Mouse (Mus musculus) lung, embryonic 14.5 days (tissue): ENCODE measurements around the gene C5ar1. TPM values are rescaled to one million over a fixed set of nuclear protein-coding genes. Genes with fewer than 3 reads are reported as not detected.
"Not testable (repeated sequence)": the region's sequence is repeated elsewhere in the genome, so short reads cannot be mapped to it uniquely, and the experiment has no call there.

Experiments
- ATAC-seq: fragments of 200-750 bp; cut with Nextera tagmentation; 2 replicates; pipeline ENCODE4 v1.8.0; 2017; ENCODE audit warnings: mild to moderate bottlenecking, moderate TSS enrichment, moderate library complexity; ENCODE audit not compliant: insufficient read depth
- DNase-seq: peaks from one replicate; pipeline ENCODE4 v3.0.0-alpha.2; 2015
- H3K27ac ChIP-seq: fragments of 300-500 bp; sonication (generic); 2 replicates; pipeline ENCODE4 v1.5.1; 2014; ENCODE audit warnings: low read depth, mild to moderate bottlenecking, moderate library complexity
- H3K27me3 ChIP-seq: fragments of 300-500 bp; sonication (generic); 2 replicates; pipeline ENCODE4 v1.6.1; 2014; ENCODE audit warnings: low read length, control low read depth; ENCODE audit not compliant: insufficient read depth
- H3K36me3 ChIP-seq: fragments of 300-500 bp; sonication (generic); 2 replicates; pipeline ENCODE4 v1.6.1; 2014; ENCODE audit warnings: control low read depth; ENCODE audit not compliant: insufficient read depth
- H3K4me1 ChIP-seq: fragments of 300-500 bp; sonication (generic); 2 replicates; pipeline ENCODE4 v1.6.1; 2014; ENCODE audit warnings: antibody characterized with exemption, control low read depth; ENCODE audit not compliant: insufficient read depth
- H3K4me2 ChIP-seq: fragments of 300-500 bp; sonication (generic); 2 replicates; pipeline ENCODE4 v1.6.1; 2014; ENCODE audit warnings: mild to moderate bottlenecking
- H3K4me3 ChIP-seq: fragments of 300-500 bp; sonication (generic); 2 replicates; pipeline ENCODE4 v1.5.1; 2014; ENCODE audit warnings: low read depth, low read length
- H3K9ac ChIP-seq: fragments of 300-500 bp; sonication (generic); 2 replicates; pipeline ENCODE4 v1.6.1; 2014
- H3K9me3 ChIP-seq: fragments of 300-500 bp; sonication (generic); 2 replicates; pipeline ENCODE4 v1.6.1; 2016; ENCODE audit warnings: low read depth, low read length, control low read depth
- CTCF ChIP-seq: IDR thresholded peaks from 2 replicates; pipeline ENCODE4 v1.5.1; 2016; ENCODE audit warnings: antibody characterized with exemption, low read depth
- WGBS: fragments of 180-500 bp; shearing (Covaris S2); extraction: QIAGEN DNeasy Blood & Tissue Kit; methylation state at CpG from one replicate; pipeline ENCODE4 v1.1.7; 2014; 5-methylcytosine and 5-hydroxymethylcytosine counted together
- polyA plus RNA-seq: library from polyadenylated mRNA; unstranded; fragments of >200 nt; fragmentation: Nextera tagmentation; extraction: Ambion mirVana; gene quantifications from 2 replicates; pipeline ENCODE4 v1.2.1, GENCODE M21; 2014

C5ar1 gene
- polyA plus RNA-seq, 1 experiment from 2014 or later: 2.0 TPM

DNA sequence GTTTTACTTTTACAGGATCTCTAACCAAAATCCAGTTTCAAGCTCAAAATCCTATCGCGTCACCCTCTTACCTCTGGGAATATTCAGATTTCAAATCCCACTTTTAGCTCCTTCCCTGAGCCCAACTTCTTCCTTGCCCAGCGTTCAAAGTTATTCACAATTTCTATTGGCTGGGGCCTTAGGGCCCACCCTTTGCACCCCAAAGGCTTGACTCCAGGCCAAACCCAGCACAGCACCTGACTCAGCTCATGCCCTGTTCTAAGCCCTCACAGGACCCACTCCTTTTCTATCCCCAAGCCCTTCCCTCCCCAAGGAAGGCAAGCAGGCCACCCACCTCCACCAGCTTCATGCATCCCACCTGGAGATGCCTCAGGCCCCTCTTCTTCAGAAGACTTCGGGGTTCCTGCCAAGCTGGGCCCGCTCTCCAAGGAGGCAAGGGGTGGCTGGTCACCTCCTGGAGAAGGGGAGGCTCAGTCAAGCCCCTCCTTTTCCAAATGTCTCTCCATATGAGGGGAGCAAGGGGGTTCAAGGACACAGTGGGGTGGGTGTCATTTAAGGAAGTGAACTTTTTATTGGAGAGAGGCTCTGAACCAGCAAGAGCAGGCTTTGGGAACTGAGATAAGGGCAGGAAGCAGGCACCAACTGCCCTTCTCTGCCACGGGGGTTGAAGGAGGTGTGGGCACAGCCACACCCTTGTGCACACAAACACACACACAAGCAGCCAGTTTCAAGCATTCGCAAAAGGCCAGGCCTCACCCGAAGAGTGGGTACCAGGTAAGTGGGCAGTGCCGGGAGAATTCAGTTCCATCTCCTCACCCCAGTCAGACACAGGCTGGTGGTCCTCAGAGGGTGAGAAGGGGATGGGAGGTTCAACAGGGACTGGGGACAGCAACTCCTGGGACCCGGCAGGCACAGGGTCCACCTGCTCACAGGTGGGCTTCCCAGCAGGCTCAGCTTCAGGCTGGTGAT is 15.9 kb upstream of the C5ar1 start:
- no peak overlapping the region for H3K27ac ChIP-seq
- ATAC-seq: no peak
- TF ChIP-seq CTCF: no peak

GRCm38 (mm10) chr7:16273766-16274140 is 14.4 kb upstream of the C5ar1 start:
- peak overlapping the region; percentile 77 for H3K4me3 ChIP-seq
- H3K27ac ChIP-seq: peak overlapping the region; percentile 93
- WGBS: 1% methylated on average over 18 of the region's 18 CpGs
- ATAC-seq: peak; percentile 77
- peaks cover 6% of the 10 kb centered on the region for H3K4me1 ChIP-seq
- peak; percentile 85 for DNase-seq
- H3K4me2 ChIP-seq: peak overlapping the region; percentile 89
- no peaks in the 10 kb centered on the region for H3K9me3 ChIP-seq
- H3K27me3 ChIP-seq: no peaks in the 10 kb centered on the region
- peak overlapping the region; percentile 81 for H3K9ac ChIP-seq
- TF ChIP-seq CTCF: no peak
- peaks cover 37% of the 10 kb centered on the region for H3K36me3 ChIP-seq

More for the DNA sequence above, 15.9 kb upstream of the C5ar1 start:
- Histone ChIP-seq H3K9ac (no peak overlapping the region), H3K4me1 (peaks cover 6% of the 10 kb centered on the region), H3K4me2 (peak overlapping the region; percentile 89), H3K4me3 (no peak overlapping the region; the same call in 1 of the 2 replicates), H3K9me3 (no peaks in the 10 kb centered on the region), H3K27me3 (no peaks in the 10 kb centered on the region), H3K36me3 (peaks cover 46% of the 10 kb centered on the region)
- WGBS: 86% methylated on average over 10 of the region's 10 CpGs
- DNase-seq: no peak

DNA sequence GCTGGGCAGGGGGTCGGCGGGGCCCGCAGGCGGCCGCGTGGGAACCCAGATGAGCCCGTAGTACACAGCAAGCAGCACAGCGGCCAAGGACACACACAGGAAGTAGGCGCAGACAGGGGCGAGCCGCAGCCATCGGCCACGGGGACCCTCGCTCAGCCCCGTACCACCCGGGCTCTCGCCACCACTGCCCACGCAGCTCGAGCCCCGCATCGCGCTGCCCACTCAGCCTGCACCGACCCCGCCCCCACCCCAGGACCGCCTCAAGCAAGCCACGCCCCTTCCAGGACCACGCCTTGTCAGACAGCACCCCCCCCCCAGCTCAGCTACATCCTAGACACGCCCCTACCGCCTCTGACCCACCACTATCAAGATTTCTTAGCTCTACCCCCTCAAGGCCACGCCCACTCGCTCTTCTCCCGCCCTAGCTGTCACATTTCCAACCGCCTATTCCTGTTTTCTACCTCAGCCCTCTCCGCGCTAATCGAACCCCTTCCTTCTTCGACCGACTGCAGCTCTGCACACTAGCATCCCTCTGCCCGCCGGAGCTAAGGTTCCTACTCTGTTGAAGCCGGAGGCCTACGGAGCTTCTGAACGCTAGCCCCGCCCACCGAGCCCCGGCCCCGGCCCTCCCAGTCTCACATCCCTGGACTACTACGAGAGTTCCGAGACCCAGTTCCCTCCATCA is 13.9 kb upstream of the C5ar1 start, which contains the start of gene Inafm1:
Gene Inafm1, minus strand, starts transcription at position 537 of the 685 bp plus-strand sequence.
- Histone ChIP-seq H3K36me3 (peaks cover 31% of the 10 kb centered on the region), H3K9me3 (no peaks in the 10 kb centered on the region), H3K9ac (peak within 1 kb of the TSS; percentile 81), H3K27ac (peak within 1 kb of the TSS; percentile 96), H3K27me3 (no peaks in the 10 kb centered on the region), H3K4me2 (peak within 1 kb of the TSS; percentile 89), H3K4me1 (peaks cover 6% of the 10 kb centered on the region), H3K4me3 (peak within 1 kb of the TSS; percentile 77)
- ATAC-seq (peak; percentile 81), DNase-seq (peak; percentile 97)
- WGBS: 1% methylated on average over 39 of the region's 49 CpGs
- TF ChIP-seq CTCF: no peak

- H3K4me1 ChIP-seq: peaks cover 6% of the 10 kb centered on the region
- H3K36me3 ChIP-seq: peaks cover 26% of the 10 kb centered on the region
- H3K9ac ChIP-seq: peak overlapping the region; percentile 81
- peak; percentile 35; the same call in 1 of the 2 replicates for TF ChIP-seq CTCF
- peak overlapping the region; percentile 89 for H3K4me2 ChIP-seq
- under 1% methylated on average over 46 of the region's 46 CpGs for WGBS
- peak; percentile 83 for ATAC-seq
- peak overlapping the region; percentile 96 for H3K27ac ChIP-seq
- DNase-seq: peak; percentile 78
- no peaks in the 10 kb centered on the region for H3K27me3 ChIP-seq
- H3K9me3 ChIP-seq: no peaks in the 10 kb centered on the region
- peak overlapping the region; percentile 77 for H3K4me3 ChIP-seq
These were observed 13.3 kb upstream of the C5ar1 start for GRCm38 (mm10) chr7:16272681-16273080.

DNA sequence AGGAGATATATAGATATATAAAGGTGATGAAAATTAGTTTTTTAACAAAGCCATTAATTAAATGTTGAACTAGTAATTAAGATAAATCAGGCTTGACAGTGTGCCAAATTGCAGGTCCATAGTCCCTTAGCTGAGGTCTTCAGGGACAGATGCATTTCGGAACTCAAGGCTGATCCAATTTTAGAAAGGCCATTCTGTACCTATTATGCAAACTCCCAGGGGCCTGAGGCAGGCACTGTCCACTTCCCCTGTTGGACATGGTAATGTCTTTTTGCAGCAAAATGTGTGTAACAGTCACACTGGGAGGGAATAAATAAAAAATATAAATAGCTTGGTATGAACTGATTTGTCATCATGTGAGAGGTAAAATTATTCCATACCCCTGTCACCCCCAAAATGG is 11.8 kb upstream of the C5ar1 start:
- no peak overlapping the region for H3K27ac ChIP-seq
- H3K4me3 ChIP-seq: no peak overlapping the region
- no peak overlapping the region for H3K9ac ChIP-seq
- H3K36me3 ChIP-seq: peaks cover 11% of the 10 kb centered on the region
- H3K9me3 ChIP-seq: no peaks in the 10 kb centered on the region
- WGBS: 82% methylated on average over 1 of the region's 1 CpGs
- H3K4me2 ChIP-seq: no peak overlapping the region; the same call in 1 of the 2 replicates
- no peak for ATAC-seq
- no peak for TF ChIP-seq CTCF
- no peak for DNase-seq
- H3K4me1 ChIP-seq: peaks cover 6% of the 10 kb centered on the region
- no peaks in the 10 kb centered on the region for H3K27me3 ChIP-seq

DNA sequence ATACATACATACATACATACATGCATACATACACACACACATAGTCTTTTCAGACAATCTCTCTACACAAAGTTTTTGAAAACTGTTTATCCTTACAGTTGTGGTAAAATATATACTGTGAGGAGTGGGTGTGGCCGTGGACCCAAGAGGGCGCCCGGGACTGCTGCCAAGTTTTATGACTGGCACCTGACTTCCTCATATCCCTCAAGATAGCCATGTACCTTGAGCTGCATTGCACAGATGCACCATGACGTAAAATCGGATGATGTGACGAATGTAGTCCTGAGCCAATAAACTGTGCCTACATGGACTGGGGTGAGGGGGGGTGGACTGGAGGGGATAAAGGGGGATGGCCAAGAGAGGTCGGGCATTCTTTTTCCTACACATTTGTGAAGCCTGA is 7.3 kb upstream of the C5ar1 start:
- H3K27me3 ChIP-seq, DNase-seq, H3K9ac ChIP-seq, H3K4me3 ChIP-seq, H3K4me2 ChIP-seq, ATAC-seq, H3K27ac ChIP-seq, H3K9me3 ChIP-seq, H3K36me3 ChIP-seq, H3K4me1 ChIP-seq: not testable (repeated sequence)
- WGBS: 74% methylated on average over 7 of the region's 7 CpGs

- H3K4me1 ChIP-seq: no peaks in the 10 kb centered on the region
- H3K9me3 ChIP-seq: no peaks in the 10 kb centered on the region; the same call in 1 of the 2 replicates
- ATAC-seq: no peak
- 87% methylated on average over 11 of the region's 11 CpGs for WGBS
- no peak overlapping the region for H3K9ac ChIP-seq
- no peak for TF ChIP-seq CTCF
- no peak overlapping the region for H3K4me3 ChIP-seq
- H3K27me3 ChIP-seq: no peaks in the 10 kb centered on the region
- no peak for DNase-seq
- no peaks in the 10 kb centered on the region for H3K36me3 ChIP-seq
- no peak overlapping the region for H3K4me2 ChIP-seq
- H3K27ac ChIP-seq: no peak overlapping the region
These were observed 6.5 kb upstream of the C5ar1 start for GRCm38 (mm10) chr7:16265856-16266255.
